Comparison of ENCODE assay signal across 23 mouse cellular contexts in genomic region chr17:44011917-44012316, GRCm38 (mm10).
"Had no signal": no experiment of that assay in that cellular context is flagged by ENCODE, and none has a peak within 500 bp of the region (broad histone marks: within the 10 kb centered on the region; RNA-seq: fewer than 3 reads in every experiment).

No protein-coding gene starts in this region.

- H3K9me3 ChIP-seq: heart, embryonic 10.5 days; heart, embryonic 12.5 days; hindbrain, embryonic 10.5 days; hindbrain, embryonic 12.5 days; intestine, embryonic 15.5 days; limb, embryonic 10.5 days; limb, embryonic 12.5 days; liver, embryonic 13.5 days; liver, embryonic 15.5 days had no signal

- H3K36me3 ChIP-seq: heart, embryonic 10.5 days; heart, embryonic 12.5 days; hindbrain, embryonic 10.5 days; hindbrain, embryonic 12.5 days; intestine, embryonic 15.5 days; limb, embryonic 10.5 days; limb, embryonic 12.5 days; liver, embryonic 13.5 days; liver, embryonic 15.5 days had no signal

- H3K4me1 ChIP-seq: heart, embryonic 10.5 days; heart, embryonic 12.5 days; hindbrain, embryonic 10.5 days; hindbrain, embryonic 12.5 days; intestine, embryonic 15.5 days; limb, embryonic 10.5 days; limb, embryonic 12.5 days; liver, embryonic 13.5 days; liver, embryonic 15.5 days had no signal

- H3K27me3 ChIP-seq: heart, embryonic 12.5 days; hindbrain, embryonic 12.5 days; intestine, embryonic 15.5 days; limb, embryonic 12.5 days; liver, embryonic 13.5 days; liver, embryonic 15.5 days had no signal

- H3K27ac ChIP-seq: heart, embryonic 10.5 days; hindbrain, embryonic 10.5 days; hindbrain, embryonic 12.5 days; hindbrain, embryonic 14.5 days; intestine, embryonic 15.5 days; layer of hippocampus, adult 2 months; left cerebral cortex, adult 2 months; limb, embryonic 10.5 days; limb, embryonic 12.5 days; liver, embryonic 13.5 days; liver, embryonic 15.5 days had no signal

- DNase-seq: gastrocnemius, postnatal 10 days; gastrocnemius, postnatal 25 days; heart, adult 18-20 months; heart, postnatal 10 days; heart, postnatal 4 days; kidney, adult 18-20 months; kidney, adult 8-10 months; kidney, postnatal 10 days; kidney, postnatal 25 days; kidney, postnatal 4 days; liver; liver, embryonic 13.5 days had no signal

- H3K4me3 ChIP-seq: heart, embryonic 10.5 days; heart, embryonic 12.5 days; hindbrain, embryonic 10.5 days; hindbrain, embryonic 12.5 days; intestine, embryonic 15.5 days; layer of hippocampus, adult 2 months; left cerebral cortex, adult 2 months; limb, embryonic 10.5 days; limb, embryonic 12.5 days; liver, embryonic 13.5 days; liver, embryonic 15.5 days had no signal
